In genomic region chr14:79767601-79768000, GRCm38 (mm10) we compare ENCODE assay signal across 14 mouse cellular contexts. TPM values are rescaled to one million over a fixed set of nuclear protein-coding genes. Genes with fewer than 3 reads are reported as not detected.
A peak's percentile ranks its signal among the peaks of the same experiment; 100 is the strongest.
DNase-seq lines count a peak whose midpoint lies in the region; ATAC-seq and TF ChIP-seq lines count a peak whose summit lies in the region.
"Had no signal": no experiment of that assay in that cellular context is flagged by ENCODE, and none has a peak within 500 bp of the region (broad histone marks: within the 10 kb centered on the region; RNA-seq: fewer than 3 reads in every experiment).

No protein-coding gene starts in this region.

- peaks cover 16% of the 10 kb centered on the region for H3K4me1 ChIP-seq in hindbrain, embryonic 11.5 days (replicated peaks; ENCODE audit: control insufficient read depth, insufficient read depth, low read length)
- peaks cover 31% of the 10 kb centered on the region for H3K4me1 ChIP-seq in midbrain, embryonic 11.5 days (ENCODE audit: control insufficient read depth, insufficient read depth, low read length)
- H3K4me1 ChIP-seq in olfactory bulb, adult 2 months (ENCODE audit: control insufficient read depth, insufficient read depth, low read length): peaks cover 25% of the 10 kb centered on the region

- H3K4me3 ChIP-seq in layer of hippocampus, adult 2 months: peak overlapping the region; percentile 68
- H3K4me3 ChIP-seq in hindbrain, embryonic 11.5 days (ENCODE audit: low read depth, low read length): peak overlapping the region; percentile 51
- peak overlapping the region; percentile 72 for H3K4me3 ChIP-seq in midbrain, embryonic 11.5 days (ENCODE audit: low read depth, low read length)
- H3K4me3 ChIP-seq in olfactory bulb, adult 2 months (ENCODE audit: insufficient read depth, low read depth, low read length): peak overlapping the region; percentile 57
- H3K4me3 ChIP-seq: liver, embryonic 12.5 days had no signal

- no peak for ATAC-seq in hindbrain, embryonic 11.5 days (ENCODE audit: low FRiP score)
- no peak for ATAC-seq in midbrain, embryonic 11.5 days (ENCODE audit: low FRiP score)
- ATAC-seq: liver, embryonic 12.5 days had no signal

- intact Hi-C loops in heart, postnatal 10 days (cut with DNase I): loop anchor here (10.0 kb wide), 1 partner anchor 147 kb away; no protein-coding TSS in a partner anchor

- TF ChIP-seq POLR2A in olfactory bulb, adult 2 months (IDR thresholded peaks at IDR 0.05; ENCODE audit: insufficient read depth, low read depth, low read length): no peak

- H3K36me3 ChIP-seq in hindbrain, embryonic 11.5 days (ENCODE audit: control insufficient read depth, insufficient read depth, low read length): no peaks in the 10 kb centered on the region
- H3K36me3 ChIP-seq in midbrain, embryonic 11.5 days (ENCODE audit: control insufficient read depth, insufficient read depth, low read length): no peaks in the 10 kb centered on the region
- H3K36me3 ChIP-seq: liver, embryonic 12.5 days had no signal

- H3K27me3 ChIP-seq in hindbrain, embryonic 11.5 days (ENCODE audit: control insufficient read depth, insufficient read depth, low read length): peaks cover 24% of the 10 kb centered on the region
- peaks cover 28% of the 10 kb centered on the region for H3K27me3 ChIP-seq in midbrain, embryonic 11.5 days (ENCODE audit: control insufficient read depth, insufficient read depth, low read length)

- DNase-seq in layer of hippocampus, adult 2 months (ENCODE audit: low spot score in 2 of 2): no peak
- DNase-seq in layer of hippocampus, adult 18-20 months (ENCODE audit: low spot score in 2 of 2): no peak
- DNase-seq in hindbrain, embryonic 11.5 days (ENCODE audit: low spot score): no peak
- DNase-seq in midbrain, embryonic 11.5 days (ENCODE audit: low spot score, missing footprints): peak; percentile 91
- no peak for DNase-seq in spleen, adult 18-20 months
- no peak for DNase-seq in adrenal gland, adult (ENCODE audit: inconsistent age in 2 of 2, low spot score in 1 of 2)
- no peak for DNase-seq in heart, postnatal 10 days
- DNase-seq: adrenal gland, postnatal 14 days; B cell, adult 2 months; kidney, adult 11 months; lung, postnatal 36 days had no signal

- peak overlapping the region; percentile 93 for H3K27ac ChIP-seq in layer of hippocampus, adult 2 months
- no peak overlapping the region for H3K27ac ChIP-seq in hindbrain, embryonic 11.5 days (ENCODE audit: low read depth, low read length)
- H3K27ac ChIP-seq in midbrain, embryonic 11.5 days (ENCODE audit: low read depth, low read length): no peak overlapping the region
- H3K27ac ChIP-seq in olfactory bulb, adult 2 months (ENCODE audit: insufficient read depth, low read depth, low read length): no peak overlapping the region
- H3K27ac ChIP-seq: liver, embryonic 12.5 days had no signal

- TF ChIP-seq CTCF in layer of hippocampus, adult 2 months (conservative IDR thresholded peaks at IDR 0.05): no peak
- TF ChIP-seq CTCF in olfactory bulb, adult 2 months (IDR thresholded peaks at IDR 0.05; ENCODE audit: insufficient read depth, low read depth, low read length): no peak

- no peak overlapping the region; the same call in 1 of the 2 replicates for H3K9ac ChIP-seq in hindbrain, embryonic 11.5 days (ENCODE audit: low read depth, low read length)
- peak overlapping the region; percentile 73; the same call in 1 of the 2 replicates for H3K9ac ChIP-seq in midbrain, embryonic 11.5 days (ENCODE audit: low read length)
- H3K9ac ChIP-seq: liver, embryonic 12.5 days had no signal

- 3% methylated on average over 11 of the region's 11 CpGs for WGBS in hindbrain, embryonic 11.5 days
- WGBS in midbrain, embryonic 11.5 days: 3% methylated on average over 11 of the region's 11 CpGs
- 29% methylated on average over 11 of the region's 11 CpGs for WGBS in olfactory bulb, adult 2 months

- H3K9me3 ChIP-seq in hindbrain, embryonic 11.5 days (ENCODE audit: control insufficient read depth, low read length): no peaks in the 10 kb centered on the region
- H3K9me3 ChIP-seq in midbrain, embryonic 11.5 days (ENCODE audit: control insufficient read depth, low read length): no peaks in the 10 kb centered on the region
- H3K9me3 ChIP-seq: liver, embryonic 12.5 days had no signal

- H3K4me2 ChIP-seq in hindbrain, embryonic 11.5 days (replicated peaks; ENCODE audit: low read depth, low read length): peak overlapping the region; percentile 79
- peak overlapping the region; percentile 84 for H3K4me2 ChIP-seq in midbrain, embryonic 11.5 days
- H3K4me2 ChIP-seq: liver, embryonic 12.5 days had no signal

RNA-seq across cellular contexts. Expression of gene Pcdh8, which starts 3.5 kb away (rescaled TPM):
- total RNA-seq in layer of hippocampus, adult 2 months (2021): 10 to 100 TPM; 75.7 to 81.7 TPM
- total RNA-seq in layer of hippocampus, adult 18-20 months (2021): 10 to 100 TPM; 86.8 to 88.3 TPM
- polyA plus RNA-seq in hindbrain, embryonic 11.5 days (2014; fragmentation: Nextera tagmentation; extraction: Ambion mirVana): 14.5 and 15.4 TPM in 2 replicates
- 32.8 and 37.5 TPM in 2 replicates for polyA plus RNA-seq in midbrain, embryonic 11.5 days (2014; fragmentation: Nextera tagmentation; extraction: Ambion mirVana)
- polyA plus RNA-seq in olfactory bulb, adult 2 months (2012; ENCODE audit: insufficient read depth, insufficient read length, low replicate concordance, missing spikeins): not detected in 2 replicates
- total RNA-seq in heart, postnatal 10 days (2021): not detected
- total RNA-seq: gastrocnemius, adult 18-20 months had no signal
- polyA plus RNA-seq: liver, embryonic 12.5 days had no signal

Comparison
In these comparisons a context has a peak if more than half of its experiments do, and no peak if none do; other contexts are left out.
1. RNA of gene Pcdh8, which starts 3.5 kb away (total RNA-seq): 86.8 to 88.3 TPM in layer of hippocampus, adult 18-20 months and 75.7 to 81.7 TPM in layer of hippocampus, adult 2 months; not detected in heart, postnatal 10 days; every median in the first group is over 10 times any median in the second.
2. Peak in every context shown above with its lines, with median percentiles within 50 percentile points of each other: H3K4me3 ChIP-seq.